Mouse (Mus musculus) neural tube, embryonic 15.5 days (tissue): Measurements from ENCODE around the gene Nipa2. TPM values are rescaled to one million over a fixed set of nuclear protein-coding genes. Genes with fewer than 3 reads are reported as not detected.
"Not testable (repeated sequence)": the region's sequence is repeated elsewhere in the genome, so short reads cannot be mapped to it uniquely, and the experiment has no call there.

ENCODE experiments used
- ATAC-seq: fragments of 200-750 bp; cut with Nextera tagmentation; 2 replicates; pipeline ENCODE4 v1.8.0; 2017; ENCODE audit warnings: mild to moderate bottlenecking, moderate TSS enrichment, moderate library complexity; ENCODE audit not compliant: low FRiP score
- H3K27ac ChIP-seq: fragments of 300-500 bp; sonication (generic); replicated peaks from 2 replicates; pipeline ENCODE4 v1.5.1; 2015; ENCODE audit warnings: mild to moderate bottlenecking, inconsistent platforms
- H3K27me3 ChIP-seq: fragments of 300-500 bp; sonication (generic); replicated peaks from 2 replicates; pipeline ENCODE4 v1.6.1; 2015; ENCODE audit warnings: inconsistent platforms
- H3K36me3 ChIP-seq: fragments of 300-500 bp; sonication (generic); 2 replicates; pipeline ENCODE4 v1.6.1; 2015; ENCODE audit warnings: inconsistent platforms
- H3K4me1 ChIP-seq: fragments of 300-500 bp; sonication (generic); 2 replicates; pipeline ENCODE4 v1.6.1; 2015; ENCODE audit warnings: inconsistent platforms
- H3K4me2 ChIP-seq: fragments of 300-500 bp; sonication (generic); 2 replicates; pipeline ENCODE4 v1.6.1; 2015; ENCODE audit warnings: inconsistent platforms, mild to moderate bottlenecking, moderate library complexity
- H3K4me3 ChIP-seq: fragments of 300-500 bp; sonication (generic); replicated peaks from 2 replicates; pipeline ENCODE4 v1.5.1; 2015; ENCODE audit warnings: mild to moderate bottlenecking, inconsistent platforms
- H3K9ac ChIP-seq: fragments of 300-500 bp; sonication (generic); replicated peaks from 2 replicates; pipeline ENCODE4 v1.6.1; 2015; ENCODE audit warnings: mild to moderate bottlenecking, inconsistent platforms
- H3K9me3 ChIP-seq: fragments of 300-500 bp; sonication (generic); replicated peaks from 2 replicates; pipeline ENCODE4 v1.6.1; 2016; ENCODE audit warnings: inconsistent platforms
- WGBS: fragments of 180-500 bp; shearing (Covaris S2); methylation state at CpG from one replicate; pipeline ENCODE4 v1.1.7; 2015; ENCODE audit warnings: mixed read lengths; 5-methylcytosine and 5-hydroxymethylcytosine counted together
- polyA plus RNA-seq: library from polyadenylated mRNA; unstranded; fragments of >200 nt; fragmentation: Nextera tagmentation; extraction: Ambion mirVana; gene quantifications from 2 replicates; pipeline ENCODE4 v1.2.1, GENCODE M21; 2015

The Nipa2 gene
- polyA plus RNA-seq, 1 experiment from 2014 or later, result 34.5 TPM

GRCm38 (mm10) chr7:55928649-55929048 lies 33.6 kb downstream of the Nipa2 start:
- no peaks in the 10 kb centered on the region for H3K4me1 ChIP-seq
- ATAC-seq, result no peak
- 88% methylated on average over 2 of the region's 2 CpGs for WGBS
- H3K4me3 ChIP-seq, result no peak overlapping the region
- H3K27me3 ChIP-seq, result no peaks in the 10 kb centered on the region
- peaks cover 54% of the 10 kb centered on the region for H3K36me3 ChIP-seq
- no peak overlapping the region for H3K4me2 ChIP-seq
- H3K9ac ChIP-seq, result no peak overlapping the region
- no peaks in the 10 kb centered on the region for H3K9me3 ChIP-seq
- no peak overlapping the region for H3K27ac ChIP-seq

GRCm38 (mm10) chr7:55927262-55927661 lies 35.0 kb downstream of the Nipa2 start:
- no peak for ATAC-seq
- H3K36me3 ChIP-seq, result peaks cover 63% of the 10 kb centered on the region
- WGBS, result 87% methylated on average over 4 of the region's 4 CpGs

GRCm38 (mm10) chr7:55918365-55918764 lies 43.9 kb downstream of the Nipa2 start:
- H3K9me3 ChIP-seq, H3K4me1 ChIP-seq, ATAC-seq, H3K9ac ChIP-seq, H3K4me3 ChIP-seq, H3K27ac ChIP-seq, H3K4me2 ChIP-seq, H3K27me3 ChIP-seq: not testable (repeated sequence)
- WGBS, result 96% methylated on average over 11 of the region's 11 CpGs
- H3K36me3 ChIP-seq, result peaks cover 81% of the 10 kb centered on the region

More at GRCm38 (mm10) chr7:55927262-55927661, 35.0 kb downstream of the Nipa2 start:
- Histone ChIP-seq H3K9ac (no peak overlapping the region), H3K4me2 (no peak overlapping the region), H3K27me3 (no peaks in the 10 kb centered on the region), H3K4me1 (no peaks in the 10 kb centered on the region), H3K4me3 (no peak overlapping the region), H3K9me3 (no peaks in the 10 kb centered on the region), H3K27ac (no peak overlapping the region)

- WGBS, result 95% methylated on average over 5 of the region's 5 CpGs
- H3K36me3 ChIP-seq, result peaks cover 72% of the 10 kb centered on the region
- no peak for ATAC-seq
Observed at GRCm38 (mm10) chr7:55912118-55912517, 50.2 kb downstream of the Nipa2 start.

GRCm38 (mm10) chr7:55911371-55911770 lies 50.9 kb downstream of the Nipa2 start:
- H3K27me3 ChIP-seq, result no peaks in the 10 kb centered on the region
- no peak overlapping the region for H3K4me2 ChIP-seq
- H3K4me3 ChIP-seq, result no peak overlapping the region
- no peak overlapping the region for H3K9ac ChIP-seq
- H3K36me3 ChIP-seq, result peaks cover 66% of the 10 kb centered on the region
- no peaks in the 10 kb centered on the region for H3K4me1 ChIP-seq
- WGBS, result 78% methylated on average over 8 of the region's 8 CpGs
- ATAC-seq, result no peak
- no peaks in the 10 kb centered on the region for H3K9me3 ChIP-seq
- no peak overlapping the region for H3K27ac ChIP-seq

More at GRCm38 (mm10) chr7:55912118-55912517, 50.2 kb downstream of the Nipa2 start:
- Histone ChIP-seq H3K4me3 (no peak overlapping the region), H3K27ac (no peak overlapping the region), H3K4me2 (no peak overlapping the region), H3K27me3 (no peaks in the 10 kb centered on the region), H3K4me1 (no peaks in the 10 kb centered on the region), H3K9me3 (no peaks in the 10 kb centered on the region), H3K9ac (no peak overlapping the region)

- Histone ChIP-seq H3K4me2 (no peak overlapping the region), H3K27me3 (no peaks in the 10 kb centered on the region), H3K27ac (no peak overlapping the region), H3K36me3 (peaks cover 69% of the 10 kb centered on the region), H3K4me3 (no peak overlapping the region), H3K4me1 (no peaks in the 10 kb centered on the region), H3K9me3 (no peaks in the 10 kb centered on the region), H3K9ac (no peak overlapping the region)
- WGBS, result 83% methylated on average over 2 of the region's 2 CpGs
- no peak for ATAC-seq
Observed at GRCm38 (mm10) chr7:55910356-55910755, 51.9 kb downstream of the Nipa2 start.

GRCm38 (mm10) chr7:55909519-55909918 lies 52.8 kb downstream of the Nipa2 start:
- no peak for ATAC-seq
- Histone ChIP-seq H3K9ac (no peak overlapping the region), H3K36me3 (peaks cover 67% of the 10 kb centered on the region), H3K27me3 (no peaks in the 10 kb centered on the region), H3K9me3 (no peaks in the 10 kb centered on the region), H3K4me2 (no peak overlapping the region), H3K27ac (no peak overlapping the region), H3K4me3 (no peak overlapping the region), H3K4me1 (no peaks in the 10 kb centered on the region)
- WGBS, result 89% methylated on average over 1 of the region's 1 CpGs

GRCm38 (mm10) chr7:55905449-55905848 lies 56.8 kb downstream of the Nipa2 start:
- Histone ChIP-seq H3K9ac (no peak overlapping the region), H3K27me3 (no peaks in the 10 kb centered on the region), H3K9me3 (no peaks in the 10 kb centered on the region), H3K4me3 (no peak overlapping the region), H3K4me1 (no peaks in the 10 kb centered on the region), H3K4me2 (no peak overlapping the region), H3K27ac (no peak overlapping the region), H3K36me3 (peaks cover 68% of the 10 kb centered on the region)
- WGBS, result 80% methylated on average over 2 of the region's 2 CpGs
- ATAC-seq, result no peak

GRCm38 (mm10) chr7:55903766-55904165 lies 58.5 kb downstream of the Nipa2 start:
- WGBS, result 86% methylated on average over 5 of the region's 5 CpGs
- no peak for ATAC-seq
- Histone ChIP-seq H3K36me3 (peaks cover 72% of the 10 kb centered on the region), H3K27me3 (no peaks in the 10 kb centered on the region), H3K4me1 (no peaks in the 10 kb centered on the region), H3K4me2 (no peak overlapping the region), H3K4me3 (no peak overlapping the region), H3K27ac (no peak overlapping the region), H3K9me3 (no peaks in the 10 kb centered on the region), H3K9ac (no peak overlapping the region)

- H3K27ac ChIP-seq, result no peak overlapping the region
- no peak for ATAC-seq
- peaks cover 56% of the 10 kb centered on the region for H3K36me3 ChIP-seq
- H3K4me3 ChIP-seq, result no peak overlapping the region
- no peaks in the 10 kb centered on the region for H3K27me3 ChIP-seq
- no peaks in the 10 kb centered on the region for H3K9me3 ChIP-seq
- no peaks in the 10 kb centered on the region for H3K4me1 ChIP-seq
- no peak overlapping the region for H3K4me2 ChIP-seq
- WGBS, result 85% methylated on average over 11 of the region's 11 CpGs
- no peak overlapping the region for H3K9ac ChIP-seq
Observed at GRCm38 (mm10) chr7:55891797-55892196, 70.5 kb downstream of the Nipa2 start.

GRCm38 (mm10) chr7:55890731-55891130 lies 71.5 kb downstream of the Nipa2 start:
- H3K27ac ChIP-seq, result no peak overlapping the region
- no peaks in the 10 kb centered on the region for H3K9me3 ChIP-seq
- no peak for ATAC-seq
- H3K4me2 ChIP-seq, result no peak overlapping the region
- no peaks in the 10 kb centered on the region for H3K4me1 ChIP-seq
- peaks cover 47% of the 10 kb centered on the region for H3K36me3 ChIP-seq
- no peak overlapping the region for H3K4me3 ChIP-seq
- no peak overlapping the region for H3K9ac ChIP-seq
- H3K27me3 ChIP-seq, result no peaks in the 10 kb centered on the region

GRCm38 (mm10) chr7:55889996-55890395 lies 72.3 kb downstream of the Nipa2 start:
- no peak overlapping the region for H3K4me2 ChIP-seq
- peaks cover 44% of the 10 kb centered on the region for H3K36me3 ChIP-seq
- 95% methylated on average over 4 of the region's 4 CpGs for WGBS
- no peak overlapping the region for H3K9ac ChIP-seq
- H3K4me1 ChIP-seq, result no peaks in the 10 kb centered on the region
- no peak for ATAC-seq
- no peaks in the 10 kb centered on the region for H3K27me3 ChIP-seq
- H3K4me3 ChIP-seq, result no peak overlapping the region
- no peaks in the 10 kb centered on the region for H3K9me3 ChIP-seq
- no peak overlapping the region for H3K27ac ChIP-seq

- no peak overlapping the region for H3K27ac ChIP-seq
- H3K9ac ChIP-seq, result no peak overlapping the region
- H3K27me3 ChIP-seq, result no peaks in the 10 kb centered on the region
- no peak overlapping the region for H3K4me2 ChIP-seq
- ATAC-seq, result no peak
- H3K4me1 ChIP-seq, result no peaks in the 10 kb centered on the region
- H3K9me3 ChIP-seq, result no peaks in the 10 kb centered on the region
- WGBS, result 90% methylated on average over 4 of the region's 4 CpGs
- H3K4me3 ChIP-seq, result no peak overlapping the region
- H3K36me3 ChIP-seq, result peaks cover 39% of the 10 kb centered on the region
Observed at GRCm38 (mm10) chr7:55888603-55889002, 73.7 kb downstream of the Nipa2 start.
